Mouse (Mus musculus): ENCODE measurements around the gene Smarcc2. TPM values are rescaled to one million over a fixed set of nuclear protein-coding genes. Genes with fewer than 3 reads are reported as not detected.

Smarcc2 gene
- polyA plus RNA-seq, 1 experiment from 2014 or later, result 177 TPM

DNA sequence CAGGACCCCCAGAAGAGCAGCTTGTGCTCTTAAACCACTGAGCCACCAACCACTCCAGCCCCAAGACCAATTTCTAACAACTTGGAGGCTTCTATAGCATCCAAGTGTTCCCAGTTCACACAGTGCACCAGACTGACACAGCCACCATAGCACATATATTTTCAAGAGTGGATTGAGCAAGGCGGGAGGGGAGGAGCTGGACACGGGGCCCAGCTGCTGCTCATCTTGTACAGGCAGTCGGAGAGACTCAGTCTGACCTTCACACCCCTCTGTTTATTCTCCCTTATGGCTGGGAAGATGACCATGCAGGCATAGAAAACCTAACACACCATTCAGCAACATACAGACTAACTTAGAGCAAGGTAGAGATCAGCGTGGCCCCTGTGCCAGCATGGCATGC lies 50.8 kb downstream of the Smarcc2 start:
- Histone ChIP-seq H3K4me2 (replicated peaks) (no peak overlapping the region), H3K27ac (no peak overlapping the region), H3K4me3 (no peak overlapping the region), H3K9ac (no peak overlapping the region), H3K4me1 (no peaks in the 10 kb centered on the region), H3K36me3 (peaks cover 37% of the 10 kb centered on the region), H3K9me3 (no peaks in the 10 kb centered on the region), H3K27me3 (replicated peaks) (no peaks in the 10 kb centered on the region)
- ATAC-seq (ENCODE audit: low FRiP score, low read depth), result no peak
- 79% methylated on average over 4 of the region's 4 CpGs for WGBS

DNA sequence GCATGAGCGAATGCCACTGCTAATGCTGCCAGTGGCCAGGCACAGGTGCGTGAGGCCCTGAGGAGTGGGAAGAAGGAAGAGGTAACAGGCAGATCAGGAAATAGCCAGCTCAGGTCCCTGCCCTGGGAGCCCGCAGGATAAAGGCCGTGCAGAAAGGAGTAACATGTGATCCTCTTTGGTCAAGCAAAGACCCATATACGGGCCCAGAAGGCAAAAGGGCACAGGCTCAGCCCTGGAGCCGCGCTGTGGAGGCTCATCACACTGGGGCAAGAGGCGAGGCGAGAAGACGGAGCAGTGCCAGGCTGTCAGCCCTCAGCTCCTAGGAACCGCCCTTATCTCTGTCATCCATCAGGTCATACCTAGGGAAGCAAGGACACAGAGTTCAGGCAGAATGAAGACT lies 51.3 kb downstream of the Smarcc2 start:
- Histone ChIP-seq H3K9me3 (no peaks in the 10 kb centered on the region), H3K36me3 (peaks cover 41% of the 10 kb centered on the region), H3K27me3 (replicated peaks) (no peaks in the 10 kb centered on the region), H3K4me1 (no peaks in the 10 kb centered on the region), H3K27ac (no peak overlapping the region), H3K9ac (no peak overlapping the region), H3K4me2 (replicated peaks) (no peak overlapping the region), H3K4me3 (no peak overlapping the region)
- no peak for ATAC-seq (ENCODE audit: low FRiP score, low read depth)
- WGBS, result 90% methylated on average over 11 of the region's 11 CpGs

DNA sequence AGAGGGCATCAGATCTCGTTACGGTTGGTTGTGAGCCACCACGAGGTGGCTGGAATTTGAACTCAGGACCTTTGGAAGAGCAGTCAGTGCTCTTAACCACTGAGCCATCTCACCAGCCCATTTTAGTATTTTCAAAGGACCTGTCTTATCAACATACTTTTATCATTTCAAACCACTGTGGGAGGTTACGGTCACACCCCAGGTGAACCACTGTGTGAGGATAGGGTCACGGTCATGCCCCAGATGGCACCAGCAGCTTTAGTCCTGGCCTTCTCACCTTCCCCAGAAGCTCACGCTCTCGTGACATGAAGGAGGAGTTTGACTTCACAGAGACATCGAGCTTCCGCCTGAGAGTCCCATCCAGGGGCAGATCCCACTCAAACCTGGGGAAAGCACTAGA lies 52.1 kb downstream of the Smarcc2 start:
- peaks cover 50% of the 10 kb centered on the region for H3K36me3 ChIP-seq
- no peak for ATAC-seq (ENCODE audit: low FRiP score, low read depth)
- H3K9ac ChIP-seq, result no peak overlapping the region
- H3K27ac ChIP-seq, result no peak overlapping the region
- no peak overlapping the region for H3K4me3 ChIP-seq
- 94% methylated on average over 9 of the region's 9 CpGs for WGBS
- H3K27me3 ChIP-seq (replicated peaks), result peaks cover 5% of the 10 kb centered on the region
- no peak overlapping the region for H3K4me2 ChIP-seq (replicated peaks)
- H3K4me1 ChIP-seq, result no peaks in the 10 kb centered on the region
- H3K9me3 ChIP-seq, result no peaks in the 10 kb centered on the region

DNA sequence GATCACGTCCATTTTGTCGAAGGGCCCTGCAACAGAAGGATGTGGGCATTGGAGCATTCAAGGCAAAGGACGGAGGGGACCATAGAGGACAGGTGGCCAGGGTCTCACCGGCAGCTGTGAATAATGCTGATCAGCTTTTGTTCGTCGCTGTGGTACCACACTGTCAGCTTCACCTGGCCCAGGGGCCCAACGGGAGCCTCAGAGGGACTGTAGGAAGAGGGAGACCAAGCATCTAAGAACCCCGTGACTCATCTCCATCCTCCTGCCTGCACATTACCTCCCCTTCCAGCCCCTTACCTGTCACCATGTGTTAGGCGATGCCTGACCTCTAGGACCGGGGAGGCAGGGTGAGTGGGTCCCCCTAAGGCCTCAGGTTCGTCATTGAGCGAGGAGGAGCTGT lies 52.7 kb downstream of the Smarcc2 start:
- Histone ChIP-seq H3K27ac (no peak overlapping the region), H3K9ac (no peak overlapping the region), H3K4me2 (replicated peaks) (no peak overlapping the region), H3K9me3 (no peaks in the 10 kb centered on the region), H3K4me1 (no peaks in the 10 kb centered on the region), H3K36me3 (peaks cover 53% of the 10 kb centered on the region), H3K27me3 (replicated peaks) (peaks cover 10% of the 10 kb centered on the region), H3K4me3 (no peak overlapping the region)
- ATAC-seq (ENCODE audit: low FRiP score, low read depth), result no peak
- WGBS, result 87% methylated on average over 12 of the region's 12 CpGs

DNA sequence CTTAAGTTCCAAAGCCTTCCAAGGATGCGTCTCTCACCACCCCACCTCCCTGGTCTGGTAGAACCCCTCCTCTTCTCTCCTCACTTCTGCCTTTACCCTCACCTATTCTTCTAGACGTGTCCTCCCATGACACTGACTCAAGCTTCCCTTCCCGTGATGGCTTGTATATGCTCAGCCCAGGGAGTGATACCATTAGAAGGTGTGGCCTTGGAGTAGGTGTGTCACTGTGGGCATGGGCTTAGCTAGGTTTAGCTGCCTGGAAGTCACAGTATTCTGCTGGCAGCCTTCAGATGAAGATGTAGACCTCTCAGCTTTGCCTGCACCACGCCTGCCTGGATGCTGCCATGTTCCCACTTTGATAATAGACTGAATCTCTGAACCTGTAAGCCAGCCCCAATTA lies 56.0 kb downstream of the Smarcc2 start:
- H3K4me1 ChIP-seq, result no peaks in the 10 kb centered on the region
- H3K27me3 ChIP-seq (replicated peaks), result peaks cover 25% of the 10 kb centered on the region
- ATAC-seq (ENCODE audit: low FRiP score, low read depth), result no peak
- H3K27ac ChIP-seq, result no peak overlapping the region
- WGBS, result 84% methylated on average over 4 of the region's 4 CpGs
- no peak overlapping the region for H3K9ac ChIP-seq
- no peak overlapping the region for H3K4me2 ChIP-seq (replicated peaks)
- no peaks in the 10 kb centered on the region for H3K9me3 ChIP-seq
- H3K4me3 ChIP-seq, result no peak overlapping the region
- peaks cover 69% of the 10 kb centered on the region for H3K36me3 ChIP-seq

DNA sequence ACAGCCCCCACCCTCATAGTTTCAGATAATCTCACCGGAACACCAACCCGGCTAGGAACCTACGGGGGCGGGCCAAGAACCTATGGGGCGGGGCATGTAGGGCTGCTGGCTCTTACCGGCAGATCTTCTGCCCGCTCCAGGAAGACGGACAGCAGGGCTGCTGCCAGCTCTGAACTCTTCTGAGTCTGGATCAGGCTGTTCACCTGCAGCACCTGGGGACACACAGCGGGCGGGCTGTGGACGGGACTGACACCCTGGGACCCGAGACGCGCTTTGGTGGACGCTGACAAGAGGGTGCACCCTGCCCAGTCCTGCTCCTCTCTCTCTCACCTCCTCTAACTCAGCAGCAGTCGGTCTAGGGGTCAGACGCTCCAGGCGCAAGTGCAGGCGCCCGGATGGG lies 57.0 kb downstream of the Smarcc2 start:
- H3K36me3 ChIP-seq, result peaks cover 69% of the 10 kb centered on the region
- no peak overlapping the region for H3K4me3 ChIP-seq
- ATAC-seq (ENCODE audit: low FRiP score, low read depth), result no peak
- no peak overlapping the region for H3K27ac ChIP-seq
- H3K27me3 ChIP-seq (replicated peaks), result peaks cover 25% of the 10 kb centered on the region
- H3K9me3 ChIP-seq, result no peaks in the 10 kb centered on the region
- H3K9ac ChIP-seq, result no peak overlapping the region
- WGBS, result 20% methylated on average over 20 of the region's 20 CpGs
- H3K4me1 ChIP-seq, result no peaks in the 10 kb centered on the region
- H3K4me2 ChIP-seq (replicated peaks), result peak overlapping the region; percentile 24

DNA sequence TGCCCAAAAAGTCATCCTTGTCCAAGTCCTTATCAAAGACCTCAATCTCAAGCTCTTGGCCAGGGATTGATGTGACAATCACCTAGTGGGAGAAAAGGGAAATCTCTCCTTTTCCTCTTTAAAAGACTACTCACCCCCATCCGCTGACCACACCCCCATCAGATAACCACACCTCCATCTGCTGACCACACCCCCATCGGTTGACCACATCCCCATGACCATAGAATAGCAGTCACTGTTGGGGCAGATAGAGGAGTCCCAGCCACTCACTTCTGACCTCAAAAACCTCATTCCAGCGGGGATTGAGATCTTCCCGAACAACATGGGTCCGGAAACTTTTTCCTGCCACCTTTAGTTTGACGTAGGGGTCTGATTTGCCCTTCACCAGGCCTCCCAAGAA lies 57.6 kb downstream of the Smarcc2 start:
- Histone ChIP-seq H3K4me2 (replicated peaks) (no peak overlapping the region), H3K9me3 (no peaks in the 10 kb centered on the region), H3K4me3 (no peak overlapping the region), H3K27ac (no peak overlapping the region), H3K27me3 (replicated peaks) (peaks cover 25% of the 10 kb centered on the region), H3K9ac (no peak overlapping the region), H3K36me3 (peaks cover 64% of the 10 kb centered on the region), H3K4me1 (no peaks in the 10 kb centered on the region)
- 29% methylated on average over 6 of the region's 6 CpGs for WGBS
- ATAC-seq (ENCODE audit: low FRiP score, low read depth), result no peak

DNA sequence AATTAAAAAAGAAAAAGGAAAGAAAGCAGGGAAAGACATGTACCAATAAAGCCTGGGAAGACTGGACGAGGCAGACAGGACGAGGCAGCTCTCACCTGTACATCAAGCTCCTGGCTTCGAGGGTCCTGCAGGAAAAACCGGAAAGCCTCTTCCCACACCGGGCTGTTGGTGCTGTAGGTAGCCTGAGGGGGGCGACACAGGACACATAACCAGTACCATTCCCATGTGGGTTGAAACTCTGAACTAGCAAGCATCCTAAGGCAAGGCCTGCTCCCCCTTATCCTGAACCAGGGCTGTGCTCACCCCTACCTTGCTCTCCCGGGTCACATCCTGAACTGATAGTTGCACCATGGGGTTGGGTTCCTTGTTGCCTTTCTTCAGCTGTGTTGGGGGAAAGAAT lies 59.8 kb downstream of the Smarcc2 start:
- H3K9ac ChIP-seq, result no peak overlapping the region
- no peak for ATAC-seq (ENCODE audit: low FRiP score, low read depth)
- no peak overlapping the region for H3K4me3 ChIP-seq
- H3K27ac ChIP-seq, result no peak overlapping the region
- no peaks in the 10 kb centered on the region for H3K9me3 ChIP-seq
- H3K4me2 ChIP-seq (replicated peaks), result no peak overlapping the region
- peaks cover under 1% of the 10 kb centered on the region; the same call in 1 of the 2 replicates for H3K4me1 ChIP-seq
- 72% methylated on average over 7 of the region's 7 CpGs for WGBS
- H3K27me3 ChIP-seq (replicated peaks), result peaks cover 26% of the 10 kb centered on the region
- H3K36me3 ChIP-seq, result peaks cover 56% of the 10 kb centered on the region

DNA sequence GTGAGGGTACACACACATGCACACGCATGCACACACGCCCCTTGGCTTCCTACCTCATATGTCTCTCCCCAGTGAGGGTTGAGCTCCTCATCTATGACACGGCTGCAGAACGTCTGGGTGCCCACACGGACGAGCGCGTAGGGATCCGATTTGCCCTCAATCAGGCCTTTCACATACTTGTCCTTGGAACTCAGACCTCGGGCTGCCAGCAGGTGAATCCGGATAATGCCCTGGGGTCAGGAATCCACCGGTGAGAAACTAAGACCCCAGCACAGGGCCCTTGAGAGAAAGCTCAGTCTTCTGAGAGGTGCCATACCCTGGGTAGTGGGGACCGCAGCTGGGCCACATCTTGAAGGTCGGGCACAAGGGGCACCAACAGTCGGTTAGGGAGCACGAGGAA lies 61.5 kb downstream of the Smarcc2 start:
- H3K9ac ChIP-seq, result no peak overlapping the region
- no peaks in the 10 kb centered on the region for H3K9me3 ChIP-seq
- H3K27ac ChIP-seq, result no peak overlapping the region
- no peak overlapping the region; the same call in 1 of the 2 replicates for H3K4me3 ChIP-seq
- peaks cover 31% of the 10 kb centered on the region for H3K27me3 ChIP-seq (replicated peaks)
- peaks cover 10% of the 10 kb centered on the region for H3K4me1 ChIP-seq
- ATAC-seq (ENCODE audit: low FRiP score, low read depth), result no peak
- H3K36me3 ChIP-seq, result peaks cover 45% of the 10 kb centered on the region
- no peak overlapping the region for H3K4me2 ChIP-seq (replicated peaks)
- WGBS, result 90% methylated on average over 16 of the region's 16 CpGs

DNA sequence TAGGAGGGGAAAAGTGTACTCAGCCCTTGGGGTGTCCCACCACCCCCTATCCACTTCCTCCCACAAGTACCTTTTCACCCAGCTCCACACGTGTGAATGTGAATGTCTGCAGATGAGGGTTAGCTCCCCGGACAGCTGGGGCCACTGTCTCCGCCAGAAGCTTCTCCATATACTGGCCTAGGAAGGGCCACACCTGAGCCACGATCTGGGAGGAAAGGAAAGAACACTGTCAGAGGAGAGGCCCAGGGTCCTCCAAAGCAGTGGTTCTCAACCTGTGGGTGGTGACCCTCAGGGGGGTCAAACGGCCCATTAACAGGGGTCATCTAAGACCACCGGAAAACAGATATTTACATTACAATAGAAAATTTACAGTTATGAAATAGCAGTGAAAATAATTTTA lies 63.3 kb downstream of the Smarcc2 start:
- H3K36me3 ChIP-seq, result peaks cover 32% of the 10 kb centered on the region
- H3K9me3 ChIP-seq, result no peaks in the 10 kb centered on the region
- no peak overlapping the region for H3K9ac ChIP-seq
- no peak for ATAC-seq (ENCODE audit: low FRiP score, low read depth)
- no peak overlapping the region for H3K4me3 ChIP-seq
- WGBS, result 77% methylated on average over 6 of the region's 6 CpGs
- H3K4me2 ChIP-seq (replicated peaks), result no peak overlapping the region; the same call in 1 of the 2 replicates
- H3K27ac ChIP-seq, result no peak overlapping the region
- peaks cover 15% of the 10 kb centered on the region for H3K27me3 ChIP-seq (replicated peaks)
- H3K4me1 ChIP-seq, result peaks cover 17% of the 10 kb centered on the region

DNA sequence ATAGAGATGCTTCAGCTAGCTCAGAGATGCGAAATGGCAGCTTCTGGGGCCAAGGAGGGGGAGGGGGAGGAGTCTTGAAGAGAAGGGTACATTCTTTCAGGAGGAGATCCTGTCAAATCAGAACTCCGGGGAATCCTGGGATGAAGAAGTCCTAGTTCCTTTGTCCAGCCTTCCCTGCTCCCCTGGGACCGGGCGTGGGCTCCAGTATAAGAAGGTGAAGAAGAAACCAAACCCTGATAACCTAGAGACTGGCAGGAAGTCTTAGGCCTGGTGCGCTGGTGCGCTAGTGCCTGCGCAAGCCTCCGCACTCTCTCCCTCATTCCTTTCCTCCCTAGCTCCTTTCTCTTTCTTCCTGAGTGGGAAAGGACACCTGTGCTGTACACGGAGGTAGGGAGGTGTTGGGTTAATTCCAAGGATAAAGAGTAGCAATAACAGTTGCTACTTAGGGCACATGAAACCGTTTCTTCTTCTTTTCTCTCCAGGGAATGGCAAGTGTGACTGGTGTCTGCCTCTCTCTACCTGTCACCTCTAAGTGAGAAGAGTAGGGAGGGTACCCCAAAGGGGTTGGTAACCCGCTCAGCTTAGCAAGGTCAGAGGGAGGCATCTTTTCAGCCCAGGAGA lies 65.2 kb downstream of the Smarcc2 start:
- H3K27me3 ChIP-seq (replicated peaks), result peaks cover 7% of the 10 kb centered on the region
- peaks cover 17% of the 10 kb centered on the region for H3K4me1 ChIP-seq
- H3K4me3 ChIP-seq, result peak overlapping the region; percentile 78
- no peak for ATAC-seq (ENCODE audit: low FRiP score, low read depth)
- H3K27ac ChIP-seq, result no peak overlapping the region
- H3K36me3 ChIP-seq, result peaks cover 22% of the 10 kb centered on the region
- H3K9ac ChIP-seq, result peak overlapping the region; percentile 75
- H3K9me3 ChIP-seq, result no peaks in the 10 kb centered on the region
- 9% methylated on average over 11 of the region's 11 CpGs for whole genome bisulfite sequencing
- peak overlapping the region; percentile 99 for H3K4me2 ChIP-seq (replicated peaks)

DNA sequence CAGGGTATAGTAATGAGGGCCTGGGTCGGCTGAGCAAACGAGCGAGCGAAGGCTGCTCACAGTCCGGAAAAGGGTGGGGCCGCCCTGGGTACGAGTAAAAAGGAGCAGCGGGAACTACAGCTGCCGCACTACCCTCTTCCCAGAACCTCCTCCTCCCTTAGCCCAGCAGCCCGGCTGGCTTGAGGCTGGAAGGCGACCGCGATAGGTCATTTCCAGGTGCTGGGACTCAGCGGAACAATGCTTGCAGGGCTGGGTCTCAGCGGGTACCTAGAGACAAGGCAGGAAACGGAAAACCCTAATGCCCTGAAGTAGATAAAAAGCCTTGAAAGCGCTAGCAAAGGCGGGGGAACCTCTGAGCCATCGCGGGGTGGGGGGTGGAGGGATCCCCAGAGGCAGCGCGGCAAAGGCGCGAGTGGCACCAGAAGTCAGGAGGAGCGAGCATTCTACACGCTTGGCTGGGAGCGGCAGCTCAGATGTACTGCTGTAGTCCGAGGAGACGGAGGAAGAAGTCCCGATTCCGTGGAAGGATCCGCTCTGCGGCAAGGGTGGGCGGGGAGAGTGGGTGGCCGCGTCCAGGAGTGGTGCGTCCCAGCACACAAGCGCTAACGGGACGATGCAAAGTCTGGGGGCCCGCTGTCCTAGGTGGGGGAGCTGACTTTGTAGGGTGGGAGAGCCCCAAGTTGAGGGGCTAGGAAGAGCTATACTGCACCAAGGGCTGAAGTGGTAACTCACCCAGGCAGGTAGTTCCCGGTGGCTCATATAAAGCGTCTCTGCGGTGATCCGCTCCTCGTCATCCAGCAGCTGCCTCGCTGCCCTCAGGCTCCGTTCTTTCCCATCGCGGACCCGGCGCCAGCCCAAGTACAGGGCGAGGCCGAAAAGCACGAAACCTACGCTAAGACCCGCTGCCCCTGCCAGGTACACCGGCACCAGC lies 65.9 kb downstream of the Smarcc2 start:
- Histone ChIP-seq H3K4me1 (peaks cover 17% of the 10 kb centered on the region), H3K4me2 (replicated peaks) (peak overlapping the region; percentile 99), H3K36me3 (peaks cover 14% of the 10 kb centered on the region), H3K9me3 (no peaks in the 10 kb centered on the region), H3K27me3 (replicated peaks) (peaks cover 7% of the 10 kb centered on the region), H3K27ac (peak overlapping the region; percentile 50), H3K4me3 (peak overlapping the region; percentile 78), H3K9ac (peak overlapping the region; percentile 75)
- under 1% methylated on average over 58 of the region's 58 CpGs for WGBS
- peak; percentile 45 for ATAC-seq (ENCODE audit: low FRiP score, low read depth)

Data from neural tube, embryonic 12.5 days (tissue).